Mouse (Mus musculus): ENCODE measurements around the gene Ube2r2.

GRCm38 (mm10) chr4:41089705-41090104, 45.8 kb upstream of the Ube2r2 start:
- TF ChIP-seq CTCF (IDR thresholded peaks at IDR 0.05; ENCODE audit: low read depth, low read length): no peak
- TF ChIP-seq GATA1 (IDR thresholded peaks at IDR 0.05; ENCODE audit: borderline replicate concordance, low read length): no peak
- TF ChIP-seq POLR2AphosphoS5 (IDR thresholded peaks at IDR 0.05; ENCODE audit: insufficient replicate concordance, low read depth, low read length): no peak
- TF ChIP-seq TAL1 (conservative IDR thresholded peaks at IDR 0.05; ENCODE audit: low read depth, low read length): no peak
- TF ChIP-seq GATA2 (IDR thresholded peaks at IDR 0.05; ENCODE audit: borderline replicate concordance, low read depth, low read length): no peak

All from G1E (cell line).